Mouse (Mus musculus) activated CD4-positive, CD25-positive, alpha-beta regulatory T cell, adult 4 months (primary cell): ENCODE results near the gene Slc11a2. TPM values are rescaled to one million over a fixed set of nuclear protein-coding genes. Genes with fewer than 3 reads are reported as not detected.
"Not testable (repeated sequence)": the region's sequence is repeated elsewhere in the genome, so short reads cannot be mapped to it uniquely, and the experiment has no call there.

Experiments
- ATAC-seq: one replicate; pipeline ENCODE4 v1.8.0; 2017
- polyA plus RNA-seq, 2 experiments: library from polyadenylated mRNA; unstranded; fragments of 100-300 nt; shearing (Covaris generic); gene quantifications; one replicate each; pipeline ENCODE4 v1.2.1; 2017

Slc11a2 gene
- polyA plus RNA-seq, 2 experiments from 2014 or later = 22.8 TPM

GRCm38 (mm10) chr15:100346761-100347160 lies 78.1 kb downstream of the Slc11a2 start:
- ATAC-seq = no peak

GRCm38 (mm10) chr15:100345484-100345883 lies 79.4 kb downstream of the Slc11a2 start:
- ATAC-seq = no peak

GRCm38 (mm10) chr15:100341314-100341980 lies 83.4 kb downstream of the Slc11a2 start:
- not testable (repeated sequence) for ATAC-seq

Other genes with a start within 250 kb of the Slc11a2 start
- gene Atf1, start 197.3 kb downstream of the Slc11a2 start, polyA plus RNA-seq = 10 to 100 TPM; 29.9 to 35.7 TPM
- not detected for gene Tmprss12, start 144.2 kb downstream of the Slc11a2 start, polyA plus RNA-seq
- gene Mettl7a1, start 120.9 kb downstream of the Slc11a2 start, polyA plus RNA-seq = 1 to 10 TPM; 2.8 to 5.2 TPM
- gene Mettl7a3, start 90.1 kb downstream of the Slc11a2 start, polyA plus RNA-seq = not detected
- gene Methig1, start 71.9 kb downstream of the Slc11a2 start, polyA plus RNA-seq = not detected
- not detected for gene Mettl7a2, start 71.9 kb downstream of the Slc11a2 start, polyA plus RNA-seq
- gene Higd1c, start 60.5 kb downstream of the Slc11a2 start, polyA plus RNA-seq = not detected
- gene Gm5475, start 2.9 kb downstream of the Slc11a2 start, polyA plus RNA-seq = under 1 TPM in 1 of 2 experiments, not detected in 1; 0.33 TPM
- gene Letmd1, start 44.0 kb upstream of the Slc11a2 start, polyA plus RNA-seq = 10 to 100 TPM; 31.4 to 33.0 TPM
- 1 to 10 TPM; 1.2 to 1.8 TPM for gene Csrnp2, start 70.4 kb upstream of the Slc11a2 start, polyA plus RNA-seq
- 1 to 10 TPM; 4.1 to 4.3 TPM for gene Tfcp2, start 126.9 kb upstream of the Slc11a2 start, polyA plus RNA-seq
- 1 to 10 TPM; 7.5 to 9.1 TPM for gene Pou6f1, start 174.9 kb upstream of the Slc11a2 start, polyA plus RNA-seq
- gene Dazap2, start 190.3 kb upstream of the Slc11a2 start, polyA plus RNA-seq = 100 to 1,000 TPM; 741 to 756 TPM
- not detected for gene Smagp, start 211.9 kb upstream of the Slc11a2 start, polyA plus RNA-seq
- gene Bin2, start 244.5 kb upstream of the Slc11a2 start, polyA plus RNA-seq = 100 to 1,000 TPM; 348 to 423 TPM